Mouse (Mus musculus): ENCODE data around the gene Slc2a1. TPM values are rescaled to one million over a fixed set of nuclear protein-coding genes. Genes with fewer than 3 reads are reported as not detected.

Slc2a1 gene
- polyA plus RNA-seq, 1 experiment from 2014 or later, result 273 TPM

GRCm38 (mm10) chr4:119140126-119140525 is 31.6 kb downstream of the Slc2a1 start:
- Histone ChIP-seq H3K4me1 (peaks cover 35% of the 10 kb centered on the region), H3K36me3 (peaks cover 30% of the 10 kb centered on the region), H3K27me3 (ENCODE audit: low read depth, poor library complexity, severe bottlenecking) (peaks cover 11% of the 10 kb centered on the region; the same call in 1 of the 2 replicates), H3K4me3 (no peak overlapping the region), H3K9me3 (replicated peaks) (no peaks in the 10 kb centered on the region), H3K27ac (replicated peaks) (no peak overlapping the region)
- 51% methylated on average over 3 of the region's 3 CpGs for WGBS
- DNase-seq (ENCODE audit: low spot score), result peak; percentile 57

GRCm38 (mm10) chr4:119141191-119141590 is 32.7 kb downstream of the Slc2a1 start:
- Histone ChIP-seq H3K36me3 (peaks cover 20% of the 10 kb centered on the region), H3K9me3 (replicated peaks) (no peaks in the 10 kb centered on the region), H3K27me3 (ENCODE audit: low read depth, poor library complexity, severe bottlenecking) (peaks cover 11% of the 10 kb centered on the region; the same call in 1 of the 2 replicates), H3K27ac (replicated peaks) (no peak overlapping the region), H3K4me1 (peaks cover 35% of the 10 kb centered on the region), H3K4me3 (no peak overlapping the region)
- WGBS, result 68% methylated on average over 10 of the region's 10 CpGs
- no peak for DNase-seq (ENCODE audit: low spot score)

GRCm38 (mm10) chr4:119142230-119142871 is 33.8 kb downstream of the Slc2a1 start:
- H3K36me3 ChIP-seq, result peaks cover 8% of the 10 kb centered on the region
- peak; percentile 79 for DNase-seq (ENCODE audit: low spot score)
- peak overlapping the region; percentile 42 for H3K4me3 ChIP-seq
- H3K4me1 ChIP-seq, result peaks cover 30% of the 10 kb centered on the region
- no peaks in the 10 kb centered on the region for H3K9me3 ChIP-seq (replicated peaks)
- H3K27me3 ChIP-seq (ENCODE audit: low read depth, poor library complexity, severe bottlenecking), result peaks cover 11% of the 10 kb centered on the region; the same call in 1 of the 2 replicates
- peak overlapping the region; percentile 74 for H3K27ac ChIP-seq (replicated peaks)
- 24% methylated on average over 24 of the region's 24 CpGs for WGBS

DNA sequence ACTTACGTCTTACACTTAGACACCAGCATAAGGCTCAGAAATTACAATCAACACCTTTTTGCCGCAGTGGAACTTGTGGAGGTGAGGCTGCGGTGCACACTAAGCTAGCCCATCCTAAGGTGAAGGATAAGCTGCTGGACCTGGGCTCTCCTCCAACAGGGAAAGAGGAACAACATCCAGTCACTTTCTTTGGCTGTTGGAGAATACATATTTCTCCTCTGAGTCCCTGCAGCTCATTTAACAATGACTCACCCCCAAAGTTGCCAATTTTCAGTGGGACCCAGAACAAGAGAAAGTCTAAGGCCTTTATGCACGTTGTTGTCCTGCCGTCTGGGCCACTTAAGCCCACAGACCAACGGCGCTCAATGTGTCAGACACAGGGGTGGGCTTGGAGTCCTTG is 38.3 kb downstream of the Slc2a1 start:
- Histone ChIP-seq H3K4me1 (peaks cover 14% of the 10 kb centered on the region), H3K9me3 (replicated peaks) (no peaks in the 10 kb centered on the region), H3K27me3 (ENCODE audit: low read depth, poor library complexity, severe bottlenecking) (peaks cover 11% of the 10 kb centered on the region; the same call in 1 of the 2 replicates), H3K4me3 (no peak overlapping the region), H3K36me3 (no peaks in the 10 kb centered on the region), H3K27ac (replicated peaks) (no peak overlapping the region)
- DNase-seq (ENCODE audit: low spot score), result no peak
- 92% methylated on average over 7 of the region's 7 CpGs for WGBS

DNA sequence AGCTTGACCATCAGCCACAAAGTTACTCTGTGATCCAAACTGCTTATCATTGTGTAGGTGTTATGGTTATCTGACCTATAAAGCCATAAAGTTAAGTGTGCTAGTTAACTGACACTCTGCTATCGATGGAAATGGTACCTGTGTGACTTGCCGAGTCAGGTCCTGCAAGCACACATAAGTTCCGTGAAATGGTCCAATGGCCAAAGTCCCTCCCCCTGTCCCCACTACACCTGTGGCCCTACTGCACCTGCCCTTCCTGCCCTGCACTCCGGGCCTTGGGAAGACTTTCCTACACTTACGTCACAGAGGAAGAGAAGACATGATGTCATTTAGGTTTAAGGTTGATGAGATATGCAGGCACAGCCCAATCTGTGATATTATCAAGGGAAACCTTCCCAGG is 38.8 kb downstream of the Slc2a1 start:
- peaks cover 11% of the 10 kb centered on the region; the same call in 1 of the 2 replicates for H3K27me3 ChIP-seq (ENCODE audit: low read depth, poor library complexity, severe bottlenecking)
- H3K4me3 ChIP-seq, result no peak overlapping the region
- no peak overlapping the region for H3K27ac ChIP-seq (replicated peaks)
- H3K4me1 ChIP-seq, result peaks cover 11% of the 10 kb centered on the region
- no peaks in the 10 kb centered on the region for H3K9me3 ChIP-seq (replicated peaks)
- WGBS, result 96% methylated on average over 5 of the region's 5 CpGs
- no peak for DNase-seq (ENCODE audit: low spot score)
- H3K36me3 ChIP-seq, result no peaks in the 10 kb centered on the region

- peaks cover 8% of the 10 kb centered on the region for H3K4me1 ChIP-seq
- no peak overlapping the region for H3K27ac ChIP-seq (replicated peaks)
- DNase-seq (ENCODE audit: low spot score), result no peak
- 87% methylated on average over 11 of the region's 11 CpGs for WGBS
- H3K4me3 ChIP-seq, result no peak overlapping the region
- peaks cover 1% of the 10 kb centered on the region; the same call in 1 of the 2 replicates for H3K27me3 ChIP-seq (ENCODE audit: low read depth, poor library complexity, severe bottlenecking)
- H3K9me3 ChIP-seq (replicated peaks), result no peaks in the 10 kb centered on the region
- H3K36me3 ChIP-seq, result no peaks in the 10 kb centered on the region
Measured at GRCm38 (mm10) chr4:119148741-119149140, 40.2 kb downstream of the Slc2a1 start.

GRCm38 (mm10) chr4:119157186-119157585 is 48.7 kb downstream of the Slc2a1 start:
- 36% methylated on average over 2 of the region's 2 CpGs for WGBS
- H3K4me3 ChIP-seq, result no peak overlapping the region
- no peaks in the 10 kb centered on the region for H3K27me3 ChIP-seq (ENCODE audit: low read depth, poor library complexity, severe bottlenecking)
- no peaks in the 10 kb centered on the region for H3K36me3 ChIP-seq
- no peak overlapping the region for H3K27ac ChIP-seq (replicated peaks)
- peak; percentile 58 for DNase-seq (ENCODE audit: low spot score)
- no peaks in the 10 kb centered on the region for H3K4me1 ChIP-seq
- no peaks in the 10 kb centered on the region for H3K9me3 ChIP-seq (replicated peaks)

- DNase-seq (ENCODE audit: low spot score), result no peak
- Histone ChIP-seq H3K27me3 (ENCODE audit: low read depth, poor library complexity, severe bottlenecking) (no peaks in the 10 kb centered on the region), H3K4me1 (no peaks in the 10 kb centered on the region), H3K9me3 (replicated peaks) (no peaks in the 10 kb centered on the region), H3K4me3 (no peak overlapping the region), H3K27ac (replicated peaks) (no peak overlapping the region), H3K36me3 (no peaks in the 10 kb centered on the region)
- 86% methylated on average over 5 of the region's 5 CpGs for WGBS
Measured at GRCm38 (mm10) chr4:119157891-119158290, 49.4 kb downstream of the Slc2a1 start.

- 82% methylated on average over 3 of the region's 3 CpGs for WGBS
- H3K27ac ChIP-seq (replicated peaks), result no peak overlapping the region
- no peak for DNase-seq (ENCODE audit: low spot score)
Measured at GRCm38 (mm10) chr4:119161358-119161757, 52.8 kb downstream of the Slc2a1 start.

GRCm38 (mm10) chr4:119162990-119163389 is 54.5 kb downstream of the Slc2a1 start:
- no peak overlapping the region for H3K4me3 ChIP-seq
- no peak overlapping the region for H3K27ac ChIP-seq (replicated peaks)
- no peaks in the 10 kb centered on the region for H3K27me3 ChIP-seq (ENCODE audit: low read depth, poor library complexity, severe bottlenecking)
- H3K9me3 ChIP-seq (replicated peaks), result no peaks in the 10 kb centered on the region
- peaks cover under 1% of the 10 kb centered on the region; the same call in 1 of the 2 replicates for H3K36me3 ChIP-seq
- 70% methylated on average over 4 of the region's 4 CpGs for WGBS
- H3K4me1 ChIP-seq, result no peaks in the 10 kb centered on the region
- DNase-seq (ENCODE audit: low spot score), result no peak

More at GRCm38 (mm10) chr4:119161358-119161757, 52.8 kb downstream of the Slc2a1 start:
- Histone ChIP-seq H3K36me3 (no peaks in the 10 kb centered on the region), H3K9me3 (replicated peaks) (no peaks in the 10 kb centered on the region), H3K27me3 (ENCODE audit: low read depth, poor library complexity, severe bottlenecking) (no peaks in the 10 kb centered on the region), H3K4me1 (no peaks in the 10 kb centered on the region), H3K4me3 (no peak overlapping the region)

- Histone ChIP-seq H3K4me1 (peaks cover 6% of the 10 kb centered on the region), H3K9me3 (replicated peaks) (no peaks in the 10 kb centered on the region), H3K36me3 (peaks cover 29% of the 10 kb centered on the region), H3K27me3 (ENCODE audit: low read depth, poor library complexity, severe bottlenecking) (no peaks in the 10 kb centered on the region), H3K4me3 (no peak overlapping the region), H3K27ac (replicated peaks) (no peak overlapping the region)
- no peak for DNase-seq (ENCODE audit: low spot score)
- WGBS, result 75% methylated on average over 7 of the region's 7 CpGs
Measured at GRCm38 (mm10) chr4:119165916-119166315, 57.4 kb downstream of the Slc2a1 start.

DNA sequence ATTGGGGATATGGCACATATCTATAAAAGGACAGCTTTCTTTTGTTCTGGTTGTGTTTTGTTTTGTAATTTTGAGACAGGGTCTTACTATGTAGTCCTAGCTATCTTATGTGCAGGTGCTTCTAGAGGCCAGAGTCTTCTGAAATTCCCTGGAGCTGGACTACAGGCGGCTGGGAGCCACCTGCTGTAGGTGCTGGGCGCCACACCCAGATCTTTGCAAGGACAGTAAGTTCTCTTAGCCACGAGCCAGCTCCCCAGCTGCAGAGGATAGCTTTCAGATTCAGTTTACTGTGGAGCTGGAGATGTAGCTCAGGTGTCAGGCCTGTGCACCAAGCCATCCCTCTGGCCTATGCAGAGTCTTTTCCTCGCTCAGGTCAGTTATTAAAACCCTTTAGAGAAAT is 58.6 kb downstream of the Slc2a1 start:
- Histone ChIP-seq H3K36me3 (peaks cover 39% of the 10 kb centered on the region), H3K4me1 (peaks cover 15% of the 10 kb centered on the region), H3K4me3 (no peak overlapping the region), H3K27ac (replicated peaks) (no peak overlapping the region), H3K27me3 (ENCODE audit: low read depth, poor library complexity, severe bottlenecking) (no peaks in the 10 kb centered on the region), H3K9me3 (replicated peaks) (no peaks in the 10 kb centered on the region)
- DNase-seq (ENCODE audit: low spot score), result no peak
- WGBS, result 80% methylated on average over 4 of the region's 4 CpGs

- WGBS, result 6% methylated on average over 4 of the region's 4 CpGs
- no peak overlapping the region for H3K4me3 ChIP-seq
- H3K36me3 ChIP-seq, result peaks cover 43% of the 10 kb centered on the region
- H3K27me3 ChIP-seq (ENCODE audit: low read depth, poor library complexity, severe bottlenecking), result no peaks in the 10 kb centered on the region
- no peak overlapping the region for H3K27ac ChIP-seq (replicated peaks)
- peak; percentile 80 for DNase-seq (ENCODE audit: low spot score)
- no peaks in the 10 kb centered on the region for H3K9me3 ChIP-seq (replicated peaks)
- H3K4me1 ChIP-seq, result peaks cover 21% of the 10 kb centered on the region
Measured at GRCm38 (mm10) chr4:119167663-119168062, 59.2 kb downstream of the Slc2a1 start.

Measured in midbrain, embryonic 10.5 days (tissue).